Mouse (Mus musculus) MEL (cell line): ENCODE data around the gene Fnbp1. TPM values are rescaled to one million over a fixed set of nuclear protein-coding genes. Genes with fewer than 3 reads are reported as not detected.

Experiments used
- DNase-seq: peaks from one replicate; pipeline ENCODE4 v3.0.0; 2011; ENCODE audit warnings: low read depth, low spot score
- H3K27ac ChIP-seq: 2 replicates; pipeline ENCODE4 v1.5.1; 2012; ENCODE audit warnings: low read depth, mild to moderate bottlenecking, control low read depth, low read length, moderate library complexity; ENCODE audit not compliant: control insufficient read depth
- H3K27me3 ChIP-seq, 2 experiments: fragments of 150-350 bp in 1 of 2; sonication (generic) in 1 of 2; 2 replicates each; pipeline ENCODE4 v1.6.1; 2012; ENCODE audit warnings: low read length in 2 of 2, mild to moderate bottlenecking in 2 of 2, improper control_type of control experiment in 1 of 2, moderate library complexity in 1 of 2; ENCODE audit not compliant: insufficient read depth in 2 of 2, control insufficient read depth in 1 of 2
- H3K36me3 ChIP-seq, 2 experiments: 2 replicates each; pipeline ENCODE4 v1.6.1; 2012 to 2014; ENCODE audit warnings: low read length in 2 of 2, improper control_type of control experiment in 1 of 2, inconsistent platforms in 1 of 2, mild to moderate bottlenecking in 1 of 2; ENCODE audit not compliant: insufficient read depth in 2 of 2, control insufficient read depth in 1 of 2
- H3K4me1 ChIP-seq, 2 experiments: fragments of 150-350 bp in 1 of 2; sonication (generic) in 1 of 2; 2 replicates each; pipeline ENCODE4 v1.6.1; 2012; ENCODE audit warnings: low read length in 2 of 2, improper control_type of control experiment in 1 of 2, mild to moderate bottlenecking in 1 of 2; ENCODE audit not compliant: insufficient read depth in 2 of 2, control insufficient read depth in 1 of 2
- H3K4me3 ChIP-seq, 2 experiments: fragments of 150-350 bp in 1 of 2; sonication (generic) in 1 of 2; 2 replicates each; pipeline ENCODE4 v1.5.1; 2012; ENCODE audit warnings: low read depth in 2 of 2, low read length in 2 of 2, mild to moderate bottlenecking in 2 of 2, moderate library complexity in 2 of 2, control low read depth in 1 of 2, improper control_type of control experiment in 1 of 2; ENCODE audit not compliant: control insufficient read depth in 1 of 2, insufficient read depth in 1 of 2
- H3K79me2 ChIP-seq: 2 replicates; pipeline ENCODE4 v1.6.1; 2012; ENCODE audit warnings: mild to moderate bottlenecking, low read length, moderate library complexity; ENCODE audit not compliant: control insufficient read depth, poor library complexity, insufficient read depth
- H3K9ac ChIP-seq: 2 replicates; pipeline ENCODE4 v1.6.1; 2012; ENCODE audit warnings: low read depth, mild to moderate bottlenecking, control low read depth, low read length, moderate library complexity; ENCODE audit not compliant: control insufficient read depth, poor library complexity, severe bottlenecking
- H3K9me3 ChIP-seq: fragments of 150-350 bp; sonication (generic); replicated peaks from 2 replicates; pipeline ENCODE4 v1.6.1; 2012; ENCODE audit warnings: mild to moderate bottlenecking, low read length, improper control_type of control experiment, moderate library complexity; ENCODE audit not compliant: insufficient read depth
- CHD1 ChIP-seq: IDR thresholded peaks from 2 replicates; pipeline ENCODE4 v1.6.1; 2012; ENCODE audit warnings: low read depth, mild to moderate bottlenecking, inconsistent platforms, low read length, improper control_type of control experiment
- CHD2 ChIP-seq: IDR thresholded peaks from 2 replicates; pipeline ENCODE4 v1.6.1; 2011; ENCODE audit warnings: low read length, improper control_type of control experiment
- ETS1 ChIP-seq: IDR thresholded peaks from 2 replicates; pipeline ENCODE4 v1.6.1; 2012; ENCODE audit warnings: low read depth, mild to moderate bottlenecking, inconsistent platforms, low read length, improper control_type of control experiment, moderate library complexity
- GABPA ChIP-seq: IDR thresholded peaks from 2 replicates; pipeline ENCODE4 v1.6.1; 2012; ENCODE audit warnings: low read depth, mild to moderate bottlenecking, inconsistent platforms, low read length, improper control_type of control experiment, moderate library complexity
- HCFC1 ChIP-seq: IDR thresholded peaks from 2 replicates; pipeline ENCODE4 v1.6.1; 2012; ENCODE audit warnings: low read depth, mild to moderate bottlenecking, inconsistent platforms, low read length, improper control_type of control experiment, moderate library complexity
- KAT2A ChIP-seq: conservative IDR thresholded peaks from 2 replicates; pipeline ENCODE4 v1.6.1; 2012; ENCODE audit warnings: low read depth, low read length, improper control_type of control experiment, inconsistent platforms
- MAFK ChIP-seq: IDR thresholded peaks from 2 replicates; pipeline ENCODE4 v1.6.1; 2011; ENCODE audit warnings: low read depth, mild to moderate bottlenecking, low read length, improper control_type of control experiment, borderline replicate concordance
- MYB ChIP-seq: IDR thresholded peaks from 2 replicates; pipeline ENCODE4 v1.6.1; 2011; ENCODE audit warnings: mild to moderate bottlenecking, low read depth, low read length, improper control_type of control experiment
- MYC ChIP-seq: IDR thresholded peaks from 2 replicates; pipeline ENCODE4 v1.6.1; 2011; ENCODE audit warnings: low read depth, mild to moderate bottlenecking, low read length, improper control_type of control experiment, moderate library complexity
- NRF1 ChIP-seq: IDR thresholded peaks from 2 replicates; pipeline ENCODE4 v1.6.1; 2014; ENCODE audit warnings: low read depth, mild to moderate bottlenecking, inconsistent platforms, low read length, improper control_type of control experiment, moderate library complexity; ENCODE audit not compliant: poor library complexity, insufficient read depth, severe bottlenecking
- POLR2AphosphoS2 ChIP-seq: IDR thresholded peaks from 2 replicates; pipeline ENCODE4 v1.6.1; 2011; ENCODE audit warnings: low read length, improper control_type of control experiment
- POLR2AphosphoS5 ChIP-seq: IDR thresholded peaks from 2 replicates; pipeline ENCODE4 v1.6.1; 2012; ENCODE audit warnings: low read depth, borderline replicate concordance, mild to moderate bottlenecking, inconsistent platforms, low read length, moderate library complexity, mixed read lengths
- RCOR1 ChIP-seq: IDR thresholded peaks from 2 replicates; pipeline ENCODE4 v1.6.1; 2012; ENCODE audit warnings: low read depth, mild to moderate bottlenecking, inconsistent platforms, low read length, improper control_type of control experiment
- SIN3A ChIP-seq: IDR thresholded peaks from 2 replicates; pipeline ENCODE4 v1.6.1; 2012; ENCODE audit warnings: low read length, improper control_type of control experiment, inconsistent platforms
- TBP ChIP-seq: IDR thresholded peaks from 2 replicates; pipeline ENCODE4 v1.8.0; 2011; ENCODE audit warnings: low read depth, low read length, improper control_type of control experiment
- USF1 ChIP-seq: IDR thresholded peaks from 2 replicates; pipeline ENCODE4 v1.6.1; 2014; ENCODE audit warnings: low read depth, mild to moderate bottlenecking, inconsistent platforms, low read length, improper control_type of control experiment, moderate library complexity
- ZMIZ1 ChIP-seq: IDR thresholded peaks from 2 replicates; pipeline ENCODE4 v1.6.1; 2012; ENCODE audit warnings: low read depth, mild to moderate bottlenecking, inconsistent platforms, low read length, improper control_type of control experiment, moderate library complexity
- polyA plus RNA-seq, 2 experiments: library from polyadenylated mRNA; stranded (reverse) in 1 of 2; unstranded in 1 of 2; fragments of >175 nt in 1 of 2; fragments of >200 nt in 1 of 2; gene quantifications; 2 replicates each; pipeline versions ENCODE4 v1.2.1 to v1.2.4; 2012; ENCODE audit warnings: low replicate concordance in 2 of 2, low read depth in 1 of 2; ENCODE audit not compliant: insufficient read length in 2 of 2, insufficient read depth in 1 of 2, missing spikeins in 1 of 2
- total RNA-seq: library from RNA; depleted of rRNA; stranded (reverse); fragments of 300-350 nt; gene quantifications from 2 replicates; pipeline ENCODE4 v1.2.3, GENCODE M21; 2012

Fnbp1 gene
- total and polyA plus RNA-seq, 3 experiments = 3.4 to 17.5 TPM; not detected in 1

- Histone ChIP-seq H3K27me3 (no peaks in the 10 kb centered on the region), H3K79me2 (no peaks in the 10 kb centered on the region), H3K27ac (no peak overlapping the region), H3K4me3 (no peak overlapping the region), H3K9me3 (no peaks in the 10 kb centered on the region), H3K4me1 (no peaks in the 10 kb centered on the region), H3K9ac (no peak overlapping the region), H3K36me3 (no peaks in the 10 kb centered on the region)
- no peak for TF ChIP-seq HCFC1
- no peak for TF ChIP-seq MYB
- no peak for TF ChIP-seq ETS1
- TF ChIP-seq KAT2A = no peak
- TF ChIP-seq RCOR1 = no peak
- no peak for DNase-seq
Measured at GRCm38 (mm10) chr2:31020202-31020601, 121.6 kb downstream of the Fnbp1 start.

GRCm38 (mm10) chr2:31019011-31019410 lies 122.8 kb downstream of the Fnbp1 start:
- H3K9me3 ChIP-seq = no peaks in the 10 kb centered on the region
- H3K27ac ChIP-seq = no peak overlapping the region
- H3K36me3 ChIP-seq = no peaks in the 10 kb centered on the region
- no peak for TF ChIP-seq RCOR1
- TF ChIP-seq MYB = no peak
- no peak for TF ChIP-seq SIN3A
- TF ChIP-seq MYC = no peak
- TF ChIP-seq CHD1 = no peak
- TF ChIP-seq TBP = no peak
- TF ChIP-seq GABPA = no peak
- TF ChIP-seq MAFK = no peak
- no peak for TF ChIP-seq ZMIZ1
- TF ChIP-seq POLR2AphosphoS2 = no peak
- no peak for TF ChIP-seq CHD2
- no peak for TF ChIP-seq USF1
- no peak for TF ChIP-seq POLR2AphosphoS5
- no peak for TF ChIP-seq ETS1
- TF ChIP-seq NRF1 = no peak
- TF ChIP-seq, all 39 proteins: peak for 0
- H3K9ac ChIP-seq = no peak overlapping the region
- H3K79me2 ChIP-seq = no peaks in the 10 kb centered on the region
- no peaks in the 10 kb centered on the region for H3K27me3 ChIP-seq
- H3K4me1 ChIP-seq = no peaks in the 10 kb centered on the region
- H3K4me3 ChIP-seq = no peak overlapping the region
- DNase-seq = no peak
